Mouse (Mus musculus) mature B cell (primary cell): Measurements from ENCODE around the gene Hic1.
"Not testable (repeated sequence)": the region's sequence is repeated elsewhere in the genome, so short reads cannot be mapped to it uniquely, and the experiment has no call there.

Experiments
- in situ Hi-C: fragments of 300-500 bp; cut with MboI; formaldehyde crosslinking; loops from 2 replicates; pipeline ENCODE4 v1.14.3; 2019

Gene Hic1

GRCm38 (mm10) chr11:75192336-75193214, 23.3 kb upstream of the Hic1 start:
- in situ Hi-C loops = loop anchor here (5.0 kb wide), 1 partner anchor 95 kb away; no protein-coding TSS in a partner anchor

GRCm38 (mm10) chr11:75191841-75192240, 22.5 kb upstream of the Hic1 start:
- in situ Hi-C loops = loop anchor here (5.0 kb wide), 1 partner anchor 95 kb away; no protein-coding TSS in a partner anchor

GRCm38 (mm10) chr11:75190905-75191441, 21.7 kb upstream of the Hic1 start, which contains the start of gene Dph1:
Dph1 (minus strand) TSS chr11:75191241.
- in situ Hi-C loops = loop anchor here (5.0 kb wide), 1 partner anchor 96 kb away; no protein-coding TSS in a partner anchor

- in situ Hi-C loops = loop anchor here (5.0 kb wide), 1 partner anchor 97 kb away; no protein-coding TSS in a partner anchor
Measured at GRCm38 (mm10) chr11:75190371-75190724, 21.0 kb upstream of the Hic1 start.

GRCm38 (mm10) chr11:75189713-75190370, 20.5 kb upstream of the Hic1 start:
- in situ Hi-C loops = loop anchor here (5.0 kb wide), 1 partner anchor 97 kb away; no protein-coding TSS in a partner anchor

GRCm38 (mm10) chr11:75184986-75185385, 15.7 kb upstream of the Hic1 start:
- in situ Hi-C loops = no loop called here

GRCm38 (mm10) chr11:75184573-75184972, 15.3 kb upstream of the Hic1 start:
- in situ Hi-C loops = no loop called here

GRCm38 (mm10) chr11:75183917-75184570, 14.7 kb upstream of the Hic1 start:
- in situ Hi-C loops = no loop called here

GRCm38 (mm10) chr11:75178672-75179208, 9.4 kb upstream of the Hic1 start, which contains the start of gene Ovca2:
Ovca2 (minus strand) TSS chr11:75178835.
- in situ Hi-C loops = no loop called here

GRCm38 (mm10) chr11:75178011-75178410, 8.7 kb upstream of the Hic1 start:
- in situ Hi-C loops = no loop called here

- in situ Hi-C loops = not testable (repeated sequence)
Measured at GRCm38 (mm10) chr11:75174574-75174973, 5.3 kb upstream of the Hic1 start.

- in situ Hi-C loops = no loop called here
Measured at GRCm38 (mm10) chr11:75173799-75174165, 4.5 kb upstream of the Hic1 start.

- in situ Hi-C loops = no loop called here
Measured at GRCm38 (mm10) chr11:75173095-75173798, 3.9 kb upstream of the Hic1 start.

GRCm38 (mm10) chr11:75172151-75173094, 3.1 kb upstream of the Hic1 start:
- in situ Hi-C loops = no loop called here

- in situ Hi-C loops = no loop called here
Measured at GRCm38 (mm10) chr11:75171186-75171865, 2.0 kb upstream of the Hic1 start.

- in situ Hi-C loops = no loop called here
Measured at GRCm38 (mm10) chr11:75170136-75170751, 925 bp upstream of the Hic1 start.

GRCm38 (mm10) chr11:75168590-75169361, 543 bp downstream of the Hic1 start:
- in situ Hi-C loops = no loop called here
